Mouse (Mus musculus): ENCODE measurements around the gene Trmt2a.
A peak's percentile ranks its signal among the peaks of the same experiment; 100 is the strongest.

Trmt2a gene

GRCm38 (mm10) chr16:18248433-18249363 is at the start of gene Trmt2a, which contains the start of gene Ranbp1:
TSS of gene Trmt2a (plus strand) at chr16:18248679.
TSS of gene Ranbp1 (minus strand) at chr16:18248732.
- peak; percentile 97 for DNase-seq (ENCODE audit: low spot score)

DNA sequence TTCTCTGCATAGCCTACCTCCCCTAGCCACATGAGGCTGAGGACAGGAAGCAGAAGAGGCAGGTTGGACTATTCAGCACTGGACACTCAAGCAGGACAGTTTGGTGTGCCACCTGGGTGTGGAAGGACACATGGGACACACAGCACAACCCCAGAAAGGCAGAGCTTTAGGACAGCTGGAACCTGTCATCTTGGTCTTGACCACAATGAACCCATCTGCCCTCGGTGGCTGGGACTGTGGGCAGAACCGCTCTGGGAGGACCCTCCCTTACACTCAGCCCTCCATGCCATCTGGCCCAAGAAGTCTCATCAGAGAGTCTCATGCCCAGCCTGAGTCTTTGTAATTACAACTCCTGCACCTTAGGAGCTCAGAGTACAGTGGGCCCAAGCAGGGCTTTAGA is 48.4 kb upstream of the Trmt2a start:
- no peak for DNase-seq (ENCODE audit: low spot score)

- DNase-seq (ENCODE audit: low spot score): no peak
These were observed 46.9 kb upstream of the Trmt2a start for GRCm38 (mm10) chr16:18201620-18202019.

DNA sequence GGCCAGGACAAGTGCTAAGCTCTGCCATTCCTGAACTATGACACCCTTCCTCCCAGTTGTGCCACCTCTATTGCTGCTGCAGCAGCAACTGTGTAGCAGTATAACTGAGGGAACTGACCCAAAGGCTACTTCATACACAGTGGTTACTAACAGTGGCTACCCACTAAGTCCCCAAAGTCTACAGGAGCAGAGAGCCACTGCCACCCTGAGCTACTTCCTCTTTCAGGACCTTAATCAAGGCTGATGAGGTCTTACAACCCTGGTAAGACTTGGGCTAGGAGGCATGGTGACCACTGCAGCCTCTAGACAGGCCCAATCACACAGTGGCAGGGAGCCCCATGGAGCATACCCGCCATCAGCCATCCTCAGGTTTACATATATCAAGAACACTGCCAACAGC is 46.4 kb upstream of the Trmt2a start:
- DNase-seq (ENCODE audit: low spot score): no peak

DNA sequence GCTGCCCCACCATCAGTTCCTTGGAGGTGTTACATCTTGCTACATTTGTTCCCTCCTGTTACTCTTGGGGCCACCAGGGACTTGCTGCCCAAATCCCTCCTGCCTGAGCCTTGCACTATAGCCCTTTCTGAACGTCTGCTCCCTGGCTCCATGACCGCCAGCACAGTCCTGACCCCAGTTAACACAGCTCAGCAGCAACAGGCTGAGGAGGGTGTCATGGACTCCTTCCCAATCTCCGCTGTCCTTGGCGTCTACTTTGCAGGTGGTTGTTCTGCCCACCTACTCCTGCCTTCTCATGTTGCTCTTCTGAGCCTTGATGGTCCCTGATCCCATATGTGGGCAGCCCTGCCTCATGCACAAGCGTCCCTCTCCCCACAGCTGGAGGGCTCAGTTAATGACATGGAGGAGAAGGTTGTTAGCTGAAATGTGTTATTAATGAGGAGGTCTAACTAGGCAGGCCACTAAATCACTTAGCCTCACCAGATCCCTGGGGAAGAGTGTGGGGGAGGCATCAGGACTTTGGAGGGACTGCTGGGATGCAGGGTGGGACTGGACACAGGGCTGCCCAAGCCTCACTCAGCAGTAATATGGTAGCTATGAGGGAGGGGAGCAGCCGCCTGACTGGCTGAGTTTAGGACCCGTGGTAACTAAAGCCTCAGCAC is 44.9 kb upstream of the Trmt2a start:
- DNase-seq (ENCODE audit: low spot score): no peak

- peak; percentile 47 for DNase-seq (ENCODE audit: low spot score)
These were observed 37.6 kb upstream of the Trmt2a start for GRCm38 (mm10) chr16:18210701-18211416.

GRCm38 (mm10) chr16:18211417-18212171 is 36.9 kb upstream of the Trmt2a start:
- DNase-seq (ENCODE audit: low spot score): peak; percentile 91

GRCm38 (mm10) chr16:18213689-18214088 is 34.8 kb upstream of the Trmt2a start:
- DNase-seq (ENCODE audit: low spot score): no peak

- DNase-seq (ENCODE audit: low spot score): no peak
These were observed 33.6 kb upstream of the Trmt2a start for GRCm38 (mm10) chr16:18214858-18215257.

GRCm38 (mm10) chr16:18217579-18217978 is 30.9 kb upstream of the Trmt2a start, which contains the start of gene Ccdc188:
TSS of gene Ccdc188 (plus strand) at chr16:18217879.
- DNase-seq (ENCODE audit: low spot score): no peak

DNA sequence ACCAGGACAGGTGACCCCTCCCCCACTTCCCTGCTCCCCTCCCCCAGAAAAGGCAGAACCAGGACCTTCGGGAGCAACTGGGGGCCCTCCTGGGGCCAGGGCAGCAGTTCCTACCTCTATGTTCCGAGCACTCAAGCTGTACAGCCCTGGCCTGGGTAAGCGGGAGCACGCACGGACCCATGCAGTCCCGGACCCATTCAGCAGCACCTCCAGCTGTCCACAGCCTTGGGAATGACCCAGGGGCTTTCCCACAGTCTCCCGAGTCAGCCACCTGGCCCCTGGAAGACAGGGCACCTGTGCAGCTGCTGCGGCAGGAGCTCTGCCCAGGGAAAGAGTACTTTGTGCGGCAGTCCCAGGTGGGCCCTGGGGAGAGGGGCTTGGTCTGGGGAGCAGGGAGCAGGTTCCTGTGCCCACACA is 29.9 kb upstream of the Trmt2a start:
- no peak for DNase-seq (ENCODE audit: low spot score)

DNA sequence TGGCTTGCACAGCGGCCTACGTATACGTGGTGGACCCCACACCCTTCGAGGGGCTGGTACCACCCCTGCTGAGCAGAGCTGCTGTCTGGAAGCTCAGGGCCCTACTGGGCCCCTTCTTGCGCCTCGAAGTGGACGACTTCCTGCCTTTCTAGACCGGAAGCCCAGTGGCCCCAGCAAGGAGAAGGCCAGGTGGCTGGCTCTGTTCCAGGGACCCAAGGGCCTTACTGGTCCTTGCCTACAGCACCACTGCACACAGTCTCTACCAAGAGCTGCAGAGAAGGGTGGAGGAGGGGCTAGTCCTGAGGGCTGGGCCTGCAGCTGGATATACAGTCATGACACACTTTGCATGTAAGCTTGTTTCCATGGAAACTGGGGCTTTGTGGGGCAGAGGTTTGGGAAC is 28.5 kb upstream of the Trmt2a start:
- no peak for DNase-seq (ENCODE audit: low spot score)

- DNase-seq (ENCODE audit: low spot score): no peak
These were observed 27.5 kb upstream of the Trmt2a start for GRCm38 (mm10) chr16:18220856-18221542.

- DNase-seq (ENCODE audit: low spot score): no peak
These were observed 27.0 kb upstream of the Trmt2a start for GRCm38 (mm10) chr16:18221543-18221898.

GRCm38 (mm10) chr16:18222188-18222587 is 26.3 kb upstream of the Trmt2a start:
- no peak for DNase-seq (ENCODE audit: low spot score)

GRCm38 (mm10) chr16:18227187-18227586 is 21.3 kb upstream of the Trmt2a start:
- no peak for DNase-seq (ENCODE audit: low spot score)

DNA sequence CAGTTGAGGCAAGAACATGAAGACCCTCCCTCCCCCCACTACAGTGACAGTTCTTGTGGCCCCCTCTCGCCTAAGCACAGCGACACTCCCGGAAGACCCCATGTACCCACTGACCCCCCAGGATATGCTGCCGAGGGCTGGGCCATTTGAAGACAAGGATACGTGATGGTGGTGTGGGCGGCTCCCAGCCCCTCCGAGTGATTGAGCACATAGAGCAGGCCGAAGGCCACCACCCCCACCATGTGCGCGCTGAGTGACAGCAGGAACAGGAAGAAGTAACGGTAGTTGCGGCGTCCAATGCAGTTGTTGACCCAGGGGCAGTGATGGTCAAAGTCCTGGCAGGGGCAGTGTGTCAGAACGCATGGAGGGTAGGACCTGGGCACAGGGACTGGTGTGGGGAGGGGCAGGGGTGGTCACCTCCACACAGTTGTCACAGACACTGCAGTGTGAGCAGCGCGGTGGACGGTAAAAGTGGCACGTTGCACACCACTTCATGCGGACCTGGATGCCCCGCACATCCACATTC is 20.5 kb upstream of the Trmt2a start:
- no peak for DNase-seq (ENCODE audit: low spot score)

GRCm38 (mm10) chr16:18228856-18229255 is 19.6 kb upstream of the Trmt2a start:
- no peak for DNase-seq (ENCODE audit: low spot score)

- DNase-seq (ENCODE audit: low spot score): no peak
These were observed 18.9 kb upstream of the Trmt2a start for GRCm38 (mm10) chr16:18229622-18230021.

GRCm38 (mm10) chr16:18230617-18231016 is 17.9 kb upstream of the Trmt2a start:
- DNase-seq (ENCODE audit: low spot score): no peak

DNA sequence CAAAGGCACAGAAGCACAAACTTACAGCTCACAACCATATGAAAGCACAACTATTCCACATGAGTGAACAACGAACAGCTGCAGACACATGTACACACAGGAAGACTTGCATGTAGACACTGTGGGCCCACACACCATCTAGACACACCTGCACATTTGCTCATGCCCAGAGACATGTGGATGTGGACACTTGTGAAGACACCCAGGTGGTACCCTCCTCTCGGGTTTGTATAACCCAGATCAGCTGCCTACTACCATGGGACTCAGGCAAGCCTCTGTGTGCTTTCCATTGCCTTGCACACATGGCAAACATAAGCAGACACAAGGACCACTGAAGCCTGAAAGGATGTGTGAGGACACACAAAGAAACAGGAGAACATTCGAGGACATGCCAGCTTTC is 17.4 kb upstream of the Trmt2a start:
- no peak for DNase-seq (ENCODE audit: low spot score)
